Mouse (Mus musculus): ENCODE measurements around the gene Nt5c2. TPM values are rescaled to one million over a fixed set of nuclear protein-coding genes. Genes with fewer than 3 reads are reported as not detected.

Nt5c2 gene
- polyA plus RNA-seq, 1 experiment from 2014 or later = 106 TPM

- ATAC-seq (ENCODE audit: insufficient number of reproducible peaks, insufficient read depth, low FRiP score, low read depth) = no peak
- no peaks in the 10 kb centered on the region for H3K9me3 ChIP-seq (ENCODE audit: control insufficient read depth, low read depth, low read length)
- H3K27ac ChIP-seq (ENCODE audit: low read length) = no peak overlapping the region
- no peaks in the 10 kb centered on the region for H3K27me3 ChIP-seq (ENCODE audit: control insufficient read depth, insufficient read depth, low read length)
- peaks cover 36% of the 10 kb centered on the region for H3K36me3 ChIP-seq (ENCODE audit: control insufficient read depth, insufficient read depth, low read length)
- H3K4me1 ChIP-seq (ENCODE audit: control insufficient read depth, insufficient read depth, low read length) = no peaks in the 10 kb centered on the region
- WGBS = 92% methylated on average over 6 of the region's 6 CpGs
- no peak overlapping the region for H3K4me3 ChIP-seq (ENCODE audit: low read depth, low read length)
- H3K9ac ChIP-seq (replicated peaks; ENCODE audit: low read depth, low read length) = no peak overlapping the region
- H3K4me2 ChIP-seq (replicated peaks; ENCODE audit: low read depth, low read length) = no peak overlapping the region
Measured at GRCm38 (mm10) chr19:46900786-46901185, 114.2 kb downstream of the Nt5c2 start.

GRCm38 (mm10) chr19:46899871-46900270 lies 115.1 kb downstream of the Nt5c2 start:
- H3K4me2 ChIP-seq (replicated peaks; ENCODE audit: low read depth, low read length) = no peak overlapping the region
- H3K36me3 ChIP-seq (ENCODE audit: control insufficient read depth, insufficient read depth, low read length) = peaks cover 41% of the 10 kb centered on the region
- H3K27me3 ChIP-seq (ENCODE audit: control insufficient read depth, insufficient read depth, low read length) = no peaks in the 10 kb centered on the region
- WGBS = 67% methylated on average over 5 of the region's 5 CpGs
- no peak for ATAC-seq (ENCODE audit: insufficient number of reproducible peaks, insufficient read depth, low FRiP score, low read depth)
- H3K4me3 ChIP-seq (ENCODE audit: low read depth, low read length) = no peak overlapping the region
- no peak overlapping the region for H3K27ac ChIP-seq (ENCODE audit: low read length)
- H3K9me3 ChIP-seq (ENCODE audit: control insufficient read depth, low read depth, low read length) = no peaks in the 10 kb centered on the region
- H3K9ac ChIP-seq (replicated peaks; ENCODE audit: low read depth, low read length) = no peak overlapping the region
- H3K4me1 ChIP-seq (ENCODE audit: control insufficient read depth, insufficient read depth, low read length) = no peaks in the 10 kb centered on the region

- no peaks in the 10 kb centered on the region for H3K4me1 ChIP-seq (ENCODE audit: control insufficient read depth, insufficient read depth, low read length)
- WGBS = 54% methylated on average over 5 of the region's 5 CpGs
- H3K9me3 ChIP-seq (ENCODE audit: control insufficient read depth, low read depth, low read length) = no peaks in the 10 kb centered on the region
- peaks cover 39% of the 10 kb centered on the region for H3K36me3 ChIP-seq (ENCODE audit: control insufficient read depth, insufficient read depth, low read length)
- ATAC-seq (ENCODE audit: insufficient number of reproducible peaks, insufficient read depth, low FRiP score, low read depth) = no peak
- H3K4me2 ChIP-seq (replicated peaks; ENCODE audit: low read depth, low read length) = no peak overlapping the region
- no peak overlapping the region for H3K27ac ChIP-seq (ENCODE audit: low read length)
- H3K9ac ChIP-seq (replicated peaks; ENCODE audit: low read depth, low read length) = no peak overlapping the region
- no peaks in the 10 kb centered on the region for H3K27me3 ChIP-seq (ENCODE audit: control insufficient read depth, insufficient read depth, low read length)
- no peak overlapping the region for H3K4me3 ChIP-seq (ENCODE audit: low read depth, low read length)
Measured at GRCm38 (mm10) chr19:46899306-46899705, 115.6 kb downstream of the Nt5c2 start.

- H3K4me3 ChIP-seq (ENCODE audit: low read depth, low read length) = no peak overlapping the region
- H3K9me3 ChIP-seq (ENCODE audit: control insufficient read depth, low read depth, low read length) = no peaks in the 10 kb centered on the region
- no peak overlapping the region for H3K9ac ChIP-seq (replicated peaks; ENCODE audit: low read depth, low read length)
- peaks cover 31% of the 10 kb centered on the region for H3K36me3 ChIP-seq (ENCODE audit: control insufficient read depth, insufficient read depth, low read length)
- H3K4me1 ChIP-seq (ENCODE audit: control insufficient read depth, insufficient read depth, low read length) = no peaks in the 10 kb centered on the region
- H3K27ac ChIP-seq (ENCODE audit: low read length) = no peak overlapping the region
- no peak for ATAC-seq (ENCODE audit: insufficient number of reproducible peaks, insufficient read depth, low FRiP score, low read depth)
- no peak overlapping the region for H3K4me2 ChIP-seq (replicated peaks; ENCODE audit: low read depth, low read length)
- no peaks in the 10 kb centered on the region for H3K27me3 ChIP-seq (ENCODE audit: control insufficient read depth, insufficient read depth, low read length)
- 78% methylated on average over 5 of the region's 5 CpGs for WGBS
Measured at GRCm38 (mm10) chr19:46898222-46898621, 116.7 kb downstream of the Nt5c2 start.

- WGBS = 81% methylated on average over 3 of the region's 3 CpGs
- peaks cover 36% of the 10 kb centered on the region for H3K36me3 ChIP-seq (ENCODE audit: control insufficient read depth, insufficient read depth, low read length)
Measured at GRCm38 (mm10) chr19:46897135-46897534, 117.8 kb downstream of the Nt5c2 start.

GRCm38 (mm10) chr19:46893484-46893883 lies 121.5 kb downstream of the Nt5c2 start:
- no peaks in the 10 kb centered on the region for H3K9me3 ChIP-seq (ENCODE audit: control insufficient read depth, low read depth, low read length)
- H3K27ac ChIP-seq (ENCODE audit: low read length) = no peak overlapping the region
- ATAC-seq (ENCODE audit: insufficient number of reproducible peaks, insufficient read depth, low FRiP score, low read depth) = no peak
- H3K4me2 ChIP-seq (replicated peaks; ENCODE audit: low read depth, low read length) = no peak overlapping the region
- 74% methylated on average over 7 of the region's 7 CpGs for WGBS
- no peak overlapping the region for H3K4me3 ChIP-seq (ENCODE audit: low read depth, low read length)
- peaks cover 58% of the 10 kb centered on the region for H3K36me3 ChIP-seq (ENCODE audit: control insufficient read depth, insufficient read depth, low read length)
- no peaks in the 10 kb centered on the region for H3K27me3 ChIP-seq (ENCODE audit: control insufficient read depth, insufficient read depth, low read length)
- H3K4me1 ChIP-seq (ENCODE audit: control insufficient read depth, insufficient read depth, low read length) = no peaks in the 10 kb centered on the region
- H3K9ac ChIP-seq (replicated peaks; ENCODE audit: low read depth, low read length) = no peak overlapping the region

More at GRCm38 (mm10) chr19:46897135-46897534, 117.8 kb downstream of the Nt5c2 start:
- no peak for ATAC-seq (ENCODE audit: insufficient number of reproducible peaks, insufficient read depth, low FRiP score, low read depth)
- Histone ChIP-seq H3K4me3 (ENCODE audit: low read depth, low read length) (no peak overlapping the region), H3K27me3 (ENCODE audit: control insufficient read depth, insufficient read depth, low read length) (no peaks in the 10 kb centered on the region), H3K4me1 (ENCODE audit: control insufficient read depth, insufficient read depth, low read length) (no peaks in the 10 kb centered on the region), H3K27ac (ENCODE audit: low read length) (no peak overlapping the region), H3K9ac (replicated peaks; ENCODE audit: low read depth, low read length) (no peak overlapping the region), H3K9me3 (ENCODE audit: control insufficient read depth, low read depth, low read length) (no peaks in the 10 kb centered on the region), H3K4me2 (replicated peaks; ENCODE audit: low read depth, low read length) (no peak overlapping the region)

GRCm38 (mm10) chr19:46892856-46893255 lies 122.1 kb downstream of the Nt5c2 start:
- Histone ChIP-seq H3K27ac (ENCODE audit: low read length) (no peak overlapping the region), H3K36me3 (ENCODE audit: control insufficient read depth, insufficient read depth, low read length) (peaks cover 57% of the 10 kb centered on the region), H3K9me3 (ENCODE audit: control insufficient read depth, low read depth, low read length) (no peaks in the 10 kb centered on the region), H3K27me3 (ENCODE audit: control insufficient read depth, insufficient read depth, low read length) (no peaks in the 10 kb centered on the region), H3K4me1 (ENCODE audit: control insufficient read depth, insufficient read depth, low read length) (no peaks in the 10 kb centered on the region), H3K4me3 (ENCODE audit: low read depth, low read length) (no peak overlapping the region), H3K9ac (replicated peaks; ENCODE audit: low read depth, low read length) (no peak overlapping the region), H3K4me2 (replicated peaks; ENCODE audit: low read depth, low read length) (no peak overlapping the region)
- WGBS = 64% methylated on average over 3 of the region's 3 CpGs
- ATAC-seq (ENCODE audit: insufficient number of reproducible peaks, insufficient read depth, low FRiP score, low read depth) = no peak

- no peak overlapping the region for H3K9ac ChIP-seq (replicated peaks; ENCODE audit: low read depth, low read length)
- peaks cover 56% of the 10 kb centered on the region for H3K36me3 ChIP-seq (ENCODE audit: control insufficient read depth, insufficient read depth, low read length)
Measured at GRCm38 (mm10) chr19:46890657-46891056, 124.3 kb downstream of the Nt5c2 start.

GRCm38 (mm10) chr19:46889666-46890065 lies 125.3 kb downstream of the Nt5c2 start:
- WGBS = 92% methylated on average over 8 of the region's 8 CpGs
- Histone ChIP-seq H3K4me3 (ENCODE audit: low read depth, low read length) (no peak overlapping the region), H3K9me3 (ENCODE audit: control insufficient read depth, low read depth, low read length) (no peaks in the 10 kb centered on the region), H3K4me2 (replicated peaks; ENCODE audit: low read depth, low read length) (no peak overlapping the region), H3K27ac (ENCODE audit: low read length) (no peak overlapping the region), H3K36me3 (ENCODE audit: control insufficient read depth, insufficient read depth, low read length) (peaks cover 61% of the 10 kb centered on the region), H3K9ac (replicated peaks; ENCODE audit: low read depth, low read length) (no peak overlapping the region), H3K27me3 (ENCODE audit: control insufficient read depth, insufficient read depth, low read length) (no peaks in the 10 kb centered on the region), H3K4me1 (ENCODE audit: control insufficient read depth, insufficient read depth, low read length) (no peaks in the 10 kb centered on the region)
- ATAC-seq (ENCODE audit: insufficient number of reproducible peaks, insufficient read depth, low FRiP score, low read depth) = no peak

More at GRCm38 (mm10) chr19:46890657-46891056, 124.3 kb downstream of the Nt5c2 start:
- no peak overlapping the region for H3K27ac ChIP-seq (ENCODE audit: low read length)
- WGBS = 89% methylated on average over 8 of the region's 8 CpGs
- H3K4me1 ChIP-seq (ENCODE audit: control insufficient read depth, insufficient read depth, low read length) = no peaks in the 10 kb centered on the region
- no peak for ATAC-seq (ENCODE audit: insufficient number of reproducible peaks, insufficient read depth, low FRiP score, low read depth)
- no peaks in the 10 kb centered on the region for H3K27me3 ChIP-seq (ENCODE audit: control insufficient read depth, insufficient read depth, low read length)
- H3K4me2 ChIP-seq (replicated peaks; ENCODE audit: low read depth, low read length) = no peak overlapping the region
- H3K4me3 ChIP-seq (ENCODE audit: low read depth, low read length) = no peak overlapping the region
- no peaks in the 10 kb centered on the region for H3K9me3 ChIP-seq (ENCODE audit: control insufficient read depth, low read depth, low read length)
